Mouse (Mus musculus): Measurements from ENCODE around the gene Impdh1.

DNA sequence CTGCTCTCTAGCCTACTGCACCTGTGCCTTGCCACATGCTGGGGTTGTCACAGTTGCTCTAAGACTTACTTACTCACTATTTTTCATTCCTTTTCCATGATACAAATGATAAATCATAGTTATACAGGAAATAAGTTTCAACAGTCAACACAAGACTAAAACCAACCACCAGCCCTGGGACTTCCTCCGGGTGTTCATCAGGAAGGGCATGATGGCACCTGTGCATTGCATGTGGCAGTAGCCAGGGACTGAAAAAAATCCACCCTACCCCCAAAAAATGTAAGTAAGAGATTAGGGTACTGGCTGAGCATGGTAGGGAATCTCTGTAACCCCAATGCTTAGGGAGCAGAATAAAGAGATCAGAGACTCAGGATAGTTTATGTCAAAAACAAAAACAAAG is 43.3 kb upstream of the Impdh1 start:
- TF ChIP-seq CTCF (IDR thresholded peaks at IDR 0.05; ENCODE audit: extremely low read depth, insufficient read length, insufficient replicate concordance, low read depth, low read length), result no peak
- no peak for TF ChIP-seq POLR2A (IDR thresholded peaks at IDR 0.05; ENCODE audit: low read depth, low read length)

All from small intestine, adult 2 months (tissue).